ENCODE assay signal across 8 mouse cellular contexts in the genomic region with DNA sequence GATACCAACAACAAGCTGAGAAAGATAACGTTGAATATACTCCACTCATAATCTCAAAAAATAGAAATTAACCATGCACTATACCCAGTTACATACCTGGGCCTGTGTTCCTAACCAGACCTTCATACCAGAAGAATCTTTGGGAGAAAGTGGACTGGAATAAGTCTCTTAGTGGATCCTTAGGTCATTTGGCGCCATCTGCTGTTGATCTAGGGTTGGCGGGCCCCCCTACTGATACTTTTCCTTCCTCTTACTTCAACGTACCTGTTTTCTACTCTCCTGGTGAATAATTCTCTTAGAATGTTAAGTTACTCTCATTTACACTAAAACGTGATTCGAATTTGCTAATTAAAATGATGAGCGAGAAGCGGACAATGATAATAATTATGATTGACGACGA. TPM values are rescaled to one million over a fixed set of nuclear protein-coding genes. Genes with fewer than 3 reads are reported as not detected.
DNase-seq lines count a peak whose midpoint lies in the region; ATAC-seq and TF ChIP-seq lines count a peak whose summit lies in the region.
"Had no signal": no experiment of that assay in that cellular context is flagged by ENCODE, and none has a peak within 500 bp of the region (broad histone marks: within the 10 kb centered on the region; RNA-seq: fewer than 3 reads in every experiment).

No protein-coding gene starts in this region.

- no peak overlapping the region for H3K4me2 ChIP-seq in midbrain, embryonic 15.5 days
- no peak overlapping the region for H3K4me2 ChIP-seq in liver, embryonic 14.5 days (ENCODE audit: low read depth)
- H3K4me2 ChIP-seq: neural tube, embryonic 12.5 days had no signal

- H3K4me1 ChIP-seq in midbrain, embryonic 10.5 days: no peaks in the 10 kb centered on the region
- H3K4me1 ChIP-seq in midbrain, embryonic 15.5 days: no peaks in the 10 kb centered on the region
- H3K4me1 ChIP-seq in liver, embryonic 14.5 days (replicated peaks; ENCODE audit: control insufficient read depth in 2 of 2, insufficient read depth in 2 of 2, low read length in 1 of 2): peaks cover 8 to 30% of the 10 kb centered on the region in 2 experiments
- H3K4me1 ChIP-seq: neural tube, embryonic 12.5 days had no signal

- ATAC-seq in midbrain, embryonic 15.5 days (replicated peaks): no peak
- no peak for ATAC-seq in liver, embryonic 14.5 days (ENCODE audit: insufficient read depth)

- H3K27me3 ChIP-seq in midbrain, embryonic 10.5 days (ENCODE audit: low read depth, poor library complexity, severe bottlenecking): no peaks in the 10 kb centered on the region
- H3K27me3 ChIP-seq in midbrain, embryonic 15.5 days (replicated peaks): no peaks in the 10 kb centered on the region
- no peaks in the 10 kb centered on the region for H3K27me3 ChIP-seq in liver, embryonic 14.5 days (ENCODE audit: control insufficient read depth, insufficient read depth, low read length)
- H3K27me3 ChIP-seq: neural tube, embryonic 12.5 days had no signal

- H3K27ac ChIP-seq in midbrain, embryonic 10.5 days (replicated peaks): no peak overlapping the region
- no peak overlapping the region for H3K27ac ChIP-seq in midbrain, embryonic 15.5 days
- no peak overlapping the region for H3K27ac ChIP-seq in liver, embryonic 14.5 days
- H3K27ac ChIP-seq: neural tube, embryonic 12.5 days had no signal

- H3K4me3 ChIP-seq in midbrain, embryonic 10.5 days: no peak overlapping the region
- H3K4me3 ChIP-seq in midbrain, embryonic 15.5 days: no peak overlapping the region
- no peak overlapping the region for H3K4me3 ChIP-seq in liver, embryonic 14.5 days (ENCODE audit: insufficient read depth in 1 of 2, low read depth in 2 of 2, low read length in 2 of 2)
- H3K4me3 ChIP-seq: neural tube, embryonic 12.5 days had no signal

- TF ChIP-seq EP300 in liver, embryonic 14.5 days (IDR thresholded peaks at IDR 0.05; ENCODE audit: low read depth): 0 out of 2 replicates have a peak, but pooled peaks have one; percentile 9

- no peaks in the 10 kb centered on the region for H3K9me3 ChIP-seq in midbrain, embryonic 10.5 days (replicated peaks)
- no peaks in the 10 kb centered on the region for H3K9me3 ChIP-seq in midbrain, embryonic 15.5 days
- no peaks in the 10 kb centered on the region for H3K9me3 ChIP-seq in liver, embryonic 14.5 days (ENCODE audit: control insufficient read depth, low read length)
- H3K9me3 ChIP-seq: neural tube, embryonic 12.5 days had no signal

- no peak overlapping the region for H3K9ac ChIP-seq in midbrain, embryonic 15.5 days
- H3K9ac ChIP-seq in liver, embryonic 14.5 days (replicated peaks): no peak overlapping the region
- H3K9ac ChIP-seq: neural tube, embryonic 12.5 days had no signal

- peak; percentile 21 for DNase-seq in midbrain, embryonic 10.5 days (ENCODE audit: low spot score)
- peak; percentile 38 for DNase-seq in WW6 (ENCODE audit: low read depth, low spot score)
- peak; percentile 19 for DNase-seq in embryo, embryonic 11.5 days (ENCODE audit: low read depth, low spot score)
- peak; percentile 47 to 75 for DNase-seq in kidney, adult 8-10 months
- peak in 2 of 3 experiments; percentile 20 to 32 for DNase-seq in liver, embryonic 14.5 days (ENCODE audit: low read depth in 3 of 3, low spot score in 3 of 3)
- peak; percentile 63 for DNase-seq in right cerebral cortex, postnatal 4 days

- peak; percentile 65 for TF ChIP-seq CTCF in liver, embryonic 14.5 days (IDR thresholded peaks at IDR 0.05; ENCODE audit: low read depth)

- 37% methylated on average over 10 of the region's 10 CpGs for WGBS in midbrain, embryonic 10.5 days
- 43% methylated on average over 10 of the region's 10 CpGs for WGBS in midbrain, embryonic 15.5 days
- 25% methylated on average over 10 of the region's 10 CpGs for WGBS in liver, embryonic 14.5 days (ENCODE audit: insufficient replicate concordance)

- no peaks in the 10 kb centered on the region for H3K36me3 ChIP-seq in midbrain, embryonic 10.5 days
- H3K36me3 ChIP-seq in midbrain, embryonic 15.5 days (replicated peaks): no peaks in the 10 kb centered on the region
- H3K36me3 ChIP-seq in liver, embryonic 14.5 days (replicated peaks; ENCODE audit: control insufficient read depth, insufficient read depth, low read depth): no peaks in the 10 kb centered on the region
- H3K36me3 ChIP-seq: neural tube, embryonic 12.5 days had no signal

RNA-seq across cellular contexts. Expression of gene Pex5, which starts 35.5 kb away (rescaled TPM):
- 42.6 and 48.8 TPM in 2 replicates for polyA plus RNA-seq in midbrain, embryonic 10.5 days (2016; fragmentation: Nextera tagmentation; extraction: Ambion mirVana)
- polyA plus RNA-seq in midbrain, embryonic 15.5 days (2015; fragmentation: Nextera tagmentation; extraction: Ambion mirVana): 77.3 and 83.5 TPM in 2 replicates
- polyA plus RNA-seq in liver, embryonic 14.5 days (2012; rRNA removed): 9.1 and 12.5 TPM in 2 replicates
- polyA plus RNA-seq in liver, embryonic 14.5 days (2014; fragmentation: Nextera tagmentation; extraction: Ambion mirVana): 14.2 and 16.7 TPM in 2 replicates
